Comparison of ENCODE assay signal across 22 mouse cellular contexts in the genomic region with DNA sequence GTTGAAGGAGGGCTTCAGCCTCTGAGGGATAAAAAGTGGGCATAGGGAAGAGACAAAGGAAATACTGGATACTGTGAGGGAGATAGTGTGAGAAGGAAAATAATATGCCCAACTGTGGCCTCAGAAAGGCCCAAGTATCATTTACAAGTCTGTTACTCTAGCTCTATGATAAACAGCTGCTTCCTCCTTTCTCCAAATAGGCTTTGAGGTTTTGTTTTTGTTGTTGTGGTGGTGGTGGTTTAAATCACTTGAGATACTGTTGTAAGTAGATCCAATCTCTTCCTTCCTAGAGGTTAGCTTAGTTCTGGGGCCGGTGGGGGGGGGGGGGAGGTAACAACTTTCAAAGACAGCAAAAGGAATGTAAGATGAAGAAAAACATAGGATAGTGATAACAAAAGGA.
DNase-seq lines count a peak whose midpoint lies in the region; ATAC-seq and TF ChIP-seq lines count a peak whose summit lies in the region.
"Had no signal": no experiment of that assay in that cellular context is flagged by ENCODE, and none has a peak within 500 bp of the region (broad histone marks: within the 10 kb centered on the region; RNA-seq: fewer than 3 reads in every experiment).

No protein-coding gene starts in this region.

- DNase-seq in 416B (ENCODE audit: low read depth) (peak; percentile 57), A20 (ENCODE audit: low read depth, low spot score) (peak; percentile 2), MEL-GATA-1-ER (ENCODE audit: extremely low read depth, low read depth) (peak; percentile 24)
- DNase-seq in lung, postnatal 0 days (ENCODE audit: low spot score) = no peak
- no peak for DNase-seq in left cerebral cortex, adult 9 months (ENCODE audit: low spot score in 2 of 2)
- DNase-seq: adrenal gland, adult 2 months; adrenal gland, postnatal 14 days; adrenal gland, postnatal 36 days; cerebellum, adult 11-12 months; cerebellum, adult 2 months; cerebellum, adult 9-10 months; cerebellum, postnatal 10 days; cerebellum, postnatal 25 days; embryo, embryonic 11 days; forebrain, postnatal 0 days had no signal

- no peaks in the 10 kb centered on the region for H3K27me3 ChIP-seq in lung, postnatal 0 days (replicated peaks; ENCODE audit: insufficient read depth, low read length)
- no peaks in the 10 kb centered on the region for H3K27me3 ChIP-seq in heart, embryonic 11.5 days (ENCODE audit: control insufficient read depth, insufficient read depth, low read length)
- H3K27me3 ChIP-seq: embryonic facial prominence, embryonic 15.5 days; forebrain, embryonic 13.5 days; forebrain, embryonic 15.5 days had no signal

- H3K4me3 ChIP-seq in lung, postnatal 0 days (ENCODE audit: low read depth, low read length) = no peak overlapping the region
- H3K4me3 ChIP-seq in heart, embryonic 11.5 days (ENCODE audit: low read depth, low read length) = no peak overlapping the region
- H3K4me3 ChIP-seq: embryonic facial prominence, embryonic 13.5 days; embryonic facial prominence, embryonic 15.5 days; forebrain, embryonic 13.5 days; forebrain, embryonic 15.5 days had no signal

- TF ChIP-seq CTCF in lung, postnatal 0 days (IDR thresholded peaks at IDR 0.05) = no peak

- H3K27ac ChIP-seq in lung, postnatal 0 days (ENCODE audit: low read length) = no peak overlapping the region
- no peak overlapping the region for H3K27ac ChIP-seq in heart, embryonic 11.5 days (ENCODE audit: low read depth, low read length)
- H3K27ac ChIP-seq: embryonic facial prominence, embryonic 13.5 days; embryonic facial prominence, embryonic 15.5 days; forebrain, embryonic 13.5 days; forebrain, embryonic 15.5 days had no signal

- H3K9me3 ChIP-seq in lung, postnatal 0 days (ENCODE audit: low read length) = no peaks in the 10 kb centered on the region
- no peaks in the 10 kb centered on the region for H3K9me3 ChIP-seq in heart, embryonic 11.5 days (replicated peaks; ENCODE audit: control insufficient read depth, low read length)
- H3K9me3 ChIP-seq: embryonic facial prominence, embryonic 13.5 days; embryonic facial prominence, embryonic 15.5 days; forebrain, embryonic 13.5 days; forebrain, embryonic 15.5 days had no signal

- H3K9ac ChIP-seq in lung, postnatal 0 days (replicated peaks; ENCODE audit: low read depth) = no peak overlapping the region
- no peak overlapping the region for H3K9ac ChIP-seq in heart, embryonic 11.5 days (ENCODE audit: low read depth, low read length)
- H3K9ac ChIP-seq: embryonic facial prominence, embryonic 13.5 days; embryonic facial prominence, embryonic 15.5 days; forebrain, embryonic 13.5 days; forebrain, embryonic 15.5 days; forebrain, postnatal 0 days had no signal

- H3K36me3 ChIP-seq in lung, postnatal 0 days (ENCODE audit: insufficient read depth, low read length) = no peaks in the 10 kb centered on the region
- no peaks in the 10 kb centered on the region for H3K36me3 ChIP-seq in heart, embryonic 11.5 days (ENCODE audit: control insufficient read depth, insufficient read depth, low read length)
- H3K36me3 ChIP-seq: embryonic facial prominence, embryonic 13.5 days; embryonic facial prominence, embryonic 15.5 days; forebrain, embryonic 15.5 days had no signal

- WGBS in lung, postnatal 0 days = no CpG with 5 or more reads among the region's 1 CpGs
- 23% methylated on average over 1 of the region's 1 CpGs for whole genome bisulfite sequencing in heart, embryonic 11.5 days (ENCODE audit: insufficient replicate concordance)

- H3K4me2 ChIP-seq in lung, postnatal 0 days (replicated peaks; ENCODE audit: low read depth, low read length) = no peak overlapping the region
- no peak overlapping the region for H3K4me2 ChIP-seq in heart, embryonic 11.5 days
- H3K4me2 ChIP-seq: embryonic facial prominence, embryonic 13.5 days; embryonic facial prominence, embryonic 15.5 days; forebrain, embryonic 13.5 days; forebrain, embryonic 15.5 days had no signal

- peak; percentile 45 to 73; a peak in 3 of 4 replicates for ATAC-seq in hematopoietic stem cell, adult 5-6 weeks (replicated peaks in 1 of 2; ENCODE audit: insufficient read depth in 1 of 2, low FRiP score in 2 of 2, low TSS enrichment in 1 of 2, low read depth in 1 of 2, poor library complexity in 2 of 2, severe bottlenecking in 2 of 2)
- ATAC-seq in lung, postnatal 0 days = no peak
- no peak for ATAC-seq in erythroblast, adult 5-6 weeks (replicated peaks; ENCODE audit: low FRiP score, poor library complexity, severe bottlenecking)
- no peak for ATAC-seq in heart, embryonic 11.5 days (replicated peaks; ENCODE audit: insufficient number of reproducible peaks, low FRiP score, low TSS enrichment)
- ATAC-seq: forebrain, embryonic 13.5 days; forebrain, embryonic 15.5 days; forebrain, postnatal 0 days had no signal

- no peaks in the 10 kb centered on the region for H3K4me1 ChIP-seq in lung, postnatal 0 days (ENCODE audit: insufficient read depth, low read depth, low read length)
- H3K4me1 ChIP-seq in heart, embryonic 11.5 days (ENCODE audit: control insufficient read depth, insufficient read depth, low read length) = no peaks in the 10 kb centered on the region
- H3K4me1 ChIP-seq: embryonic facial prominence, embryonic 13.5 days; embryonic facial prominence, embryonic 15.5 days; forebrain, embryonic 13.5 days; forebrain, embryonic 15.5 days had no signal

- no peak for TF ChIP-seq EP300 in lung, postnatal 0 days (IDR thresholded peaks at IDR 0.05)

Comparison
In these comparisons a context has a peak if more than half of its experiments do, and no peak if none do; other contexts are left out.
1. DNase-seq: peak in 416B (single experiment), A20 (single experiment) and MEL-GATA-1-ER (single experiment); none in lung, postnatal 0 days (single experiment) and left cerebral cortex, adult 9 months (0 of 2).
2. ATAC-seq: peak in hematopoietic stem cell, adult 5-6 weeks (2 of 2); none in lung, postnatal 0 days (single experiment), erythroblast, adult 5-6 weeks (single experiment) and heart, embryonic 11.5 days (single experiment).